Mouse (Mus musculus) urinary bladder, postnatal 0 days (tissue): Measurements from ENCODE around the gene Sowaha. TPM values are rescaled to one million over a fixed set of nuclear protein-coding genes. Genes with fewer than 3 reads are reported as not detected.

ENCODE experiments used
- polyA plus RNA-seq: library from polyadenylated mRNA; unstranded; fragments of >200 nt; fragmentation: Nextera tagmentation; extraction: Ambion mirVana; gene quantifications from 2 replicates; pipeline ENCODE4 v1.2.1, GENCODE M21; 2015

Sowaha gene
- 1.7 and 1.8 TPM in 2 replicates for polyA plus RNA-seq

GRCm38 (mm10) chr11:53479783-53480301, at the start of gene Sowaha, which contains the start of gene Gm9945:
TSS of gene Sowaha (minus strand) at chr11:53480274.
TSS of gene Gm9945 (plus strand) at chr11:53480166.

GRCm38 (mm10) chr11:53519207-53520121, 39.4 kb upstream of the Sowaha start, which contains the start of gene Sept8:
TSS of gene Sept8 (plus strand) at chr11:53519257.

GRCm38 (mm10) chr11:53469968-53470695, 9.9 kb downstream of the Sowaha start, which contains the start of gene Gm9837:
TSS of gene Gm9837 (minus strand) at chr11:53470479.

GRCm38 (mm10) chr11:53456474-53457371, 23.4 kb downstream of the Sowaha start, which contains the start of the genes Gm10447 and Shroom1:
TSS of gene Gm10447 (minus strand) at chr11:53457110.
TSS of gene Shroom1 (plus strand) at chr11:53457205.

GRCm38 (mm10) chr11:53430670-53431346, 49.3 kb downstream of the Sowaha start, which contains the start of the genes Uqcrq and Gdf9:
TSS of gene Uqcrq (minus strand) at chr11:53430831.
TSS of gene Gdf9 (plus strand) at chr11:53431023.

Other genes starting within 250 kb of the Sowaha start
- 59.6 and 72.8 TPM in 2 replicates for gene Hspa4, start 179.8 kb downstream of the Sowaha start, polyA plus RNA-seq
- gene Zcchc10, start 155.6 kb downstream of the Sowaha start, polyA plus RNA-seq: 9.8 and 12.3 TPM in 2 replicates
- gene Aff4, start 129.4 kb downstream of the Sowaha start, polyA plus RNA-seq: 42.4 and 44.2 TPM in 2 replicates
- 0.26 TPM in 1 of 2 replicates, not detected in the other for gene Leap2, start 57.1 kb downstream of the Sowaha start, polyA plus RNA-seq
- gene Uqcrq, start 49.4 kb downstream of the Sowaha start, polyA plus RNA-seq: 931 and 948 TPM in 2 replicates
- 0.54 and 0.88 TPM in 2 replicates for gene Gdf9, start 49.3 kb downstream of the Sowaha start, polyA plus RNA-seq
- gene Gm10447, start 23.2 kb downstream of the Sowaha start, polyA plus RNA-seq: 0.22 and 0.35 TPM in 2 replicates
- 2.8 and 4.9 TPM in 2 replicates for gene Shroom1, start 23.1 kb downstream of the Sowaha start, polyA plus RNA-seq
- gene Gm9837, start 9.8 kb downstream of the Sowaha start, polyA plus RNA-seq: not detected in 2 replicates
- gene Gm9945, start 108 bp downstream of the Sowaha start, polyA plus RNA-seq: not detected in 2 replicates
- 20.6 and 25.3 TPM in 2 replicates for gene Sept8, start 39.0 kb upstream of the Sowaha start, polyA plus RNA-seq
- 29.2 and 31.0 TPM in 2 replicates for gene Kif3a, start 87.1 kb upstream of the Sowaha start, polyA plus RNA-seq
- gene Il4, start 138.4 kb upstream of the Sowaha start, polyA plus RNA-seq: 0.25 TPM in 1 of 2 replicates, not detected in the other
- not detected in 2 replicates for gene Il13, start 154.4 kb upstream of the Sowaha start, polyA plus RNA-seq
- gene Rad50, start 227.0 kb upstream of the Sowaha start, polyA plus RNA-seq: 15.3 and 19.4 TPM in 2 replicates
- gene Il5, start 240.5 kb upstream of the Sowaha start, polyA plus RNA-seq: not detected in 2 replicates